Mouse (Mus musculus) lung, postnatal 0 days (tissue): ENCODE results near the gene Kyat1. TPM values are rescaled to one million over a fixed set of nuclear protein-coding genes. Genes with fewer than 3 reads are reported as not detected.

Experiments
- ATAC-seq: fragments of 200-750 bp; cut with Nextera tagmentation; 2 replicates; pipeline ENCODE4 v1.8.0; 2017; ENCODE audit warnings: moderate library complexity
- DNase-seq: peaks from one replicate; pipeline ENCODE4 v3.0.0-alpha.2; 2016; ENCODE audit warnings: low spot score
- H3K27ac ChIP-seq: fragments of 300-500 bp; sonication (generic); 2 replicates; pipeline ENCODE4 v1.5.1; 2014; ENCODE audit warnings: antibody characterized with exemption, mild to moderate bottlenecking, low read length, mixed read lengths
- H3K27me3 ChIP-seq: fragments of 300-500 bp; sonication (generic); replicated peaks from 2 replicates; pipeline ENCODE4 v1.6.1; 2014; ENCODE audit warnings: low read length, mixed read lengths; ENCODE audit not compliant: insufficient read depth
- H3K36me3 ChIP-seq: fragments of 300-500 bp; sonication (generic); 2 replicates; pipeline ENCODE4 v1.6.1; 2014; ENCODE audit warnings: low read length, mixed read lengths; ENCODE audit not compliant: insufficient read depth
- H3K4me1 ChIP-seq: fragments of 300-500 bp; sonication (generic); 2 replicates; pipeline ENCODE4 v1.6.1; 2014; ENCODE audit warnings: antibody characterized with exemption, low read depth, low read length, mixed read lengths; ENCODE audit not compliant: insufficient read depth
- H3K4me2 ChIP-seq: fragments of 300-500 bp; sonication (generic); replicated peaks from 2 replicates; pipeline ENCODE4 v1.6.1; 2014; ENCODE audit warnings: low read depth, mild to moderate bottlenecking, low read length, moderate library complexity, mixed read lengths
- H3K4me3 ChIP-seq: fragments of 300-500 bp; sonication (generic); 2 replicates; pipeline ENCODE4 v1.5.1; 2014; ENCODE audit warnings: low read depth, low read length
- H3K9ac ChIP-seq: fragments of 300-500 bp; sonication (generic); replicated peaks from 2 replicates; pipeline ENCODE4 v1.6.1; 2014; ENCODE audit warnings: low read depth, mild to moderate bottlenecking
- H3K9me3 ChIP-seq: fragments of 300-500 bp; sonication (generic); 2 replicates; pipeline ENCODE4 v1.6.1; 2016; ENCODE audit warnings: low read length, mixed read lengths
- CTCF ChIP-seq: IDR thresholded peaks from 2 replicates; pipeline ENCODE4 v1.5.1; 2016; ENCODE audit warnings: antibody characterized with exemption, mild to moderate bottlenecking
- EP300 ChIP-seq: IDR thresholded peaks from 2 replicates; pipeline ENCODE4 v1.6.1; 2016; ENCODE audit warnings: antibody characterized with exemption, mild to moderate bottlenecking, control low read depth
- WGBS: fragments of 180-500 bp; shearing (Covaris S2); extraction: QIAGEN DNeasy Blood & Tissue Kit; methylation state at CpG from one replicate; pipeline ENCODE4 v1.1.7; 2014; 5-methylcytosine and 5-hydroxymethylcytosine counted together
- polyA plus RNA-seq: library from polyadenylated mRNA; unstranded; fragments of >200 nt; fragmentation: Nextera tagmentation; extraction: Ambion mirVana; gene quantifications from 2 replicates; pipeline ENCODE4 v1.2.1, GENCODE M21; 2015

Kyat1 gene
- polyA plus RNA-seq, 1 experiment from 2014 or later, result 17.1 TPM

- DNase-seq, result no peak
- Histone ChIP-seq H3K4me3 (no peak overlapping the region), H3K27ac (no peak overlapping the region), H3K9me3 (no peaks in the 10 kb centered on the region), H3K4me2 (no peak overlapping the region), H3K4me1 (peaks cover 7% of the 10 kb centered on the region; the same call in 1 of the 2 replicates), H3K9ac (no peak overlapping the region), H3K27me3 (no peaks in the 10 kb centered on the region), H3K36me3 (peaks cover 9% of the 10 kb centered on the region; the same call in 1 of the 2 replicates)
- TF ChIP-seq CTCF (no peak), EP300 (no peak)
- ATAC-seq, result no peak
- WGBS, result 93% methylated on average over 3 of the region's 3 CpGs
Measured at GRCm38 (mm10) chr2:30249182-30249581, 43.5 kb upstream of the Kyat1 start.

- 73% methylated on average over 4 of the region's 4 CpGs for WGBS
Measured at GRCm38 (mm10) chr2:30247681-30248080, 42.0 kb upstream of the Kyat1 start.

GRCm38 (mm10) chr2:30247036-30247435 lies 41.4 kb upstream of the Kyat1 start:
- no peak for ATAC-seq
- WGBS, result 94% methylated on average over 5 of the region's 5 CpGs
- H3K9me3 ChIP-seq, result no peaks in the 10 kb centered on the region
- H3K4me2 ChIP-seq, result no peak overlapping the region
- peaks cover 13% of the 10 kb centered on the region; the same call in 1 of the 2 replicates for H3K4me1 ChIP-seq
- no peak overlapping the region for H3K4me3 ChIP-seq
- no peaks in the 10 kb centered on the region for H3K27me3 ChIP-seq
- no peak overlapping the region for H3K27ac ChIP-seq
- DNase-seq, result no peak
- TF ChIP-seq EP300 (no peak), CTCF (no peak)
- peaks cover 17% of the 10 kb centered on the region; the same call in 1 of the 2 replicates for H3K36me3 ChIP-seq
- H3K9ac ChIP-seq, result no peak overlapping the region

More at GRCm38 (mm10) chr2:30247681-30248080, 42.0 kb upstream of the Kyat1 start:
- no peak for DNase-seq
- no peak overlapping the region for H3K9ac ChIP-seq
- H3K9me3 ChIP-seq, result no peaks in the 10 kb centered on the region
- H3K36me3 ChIP-seq, result peaks cover 16% of the 10 kb centered on the region; the same call in 1 of the 2 replicates
- no peak for TF ChIP-seq CTCF
- no peak for TF ChIP-seq EP300
- peaks cover 13% of the 10 kb centered on the region; the same call in 1 of the 2 replicates for H3K4me1 ChIP-seq
- ATAC-seq, result no peak
- H3K4me3 ChIP-seq, result no peak overlapping the region
- no peaks in the 10 kb centered on the region for H3K27me3 ChIP-seq
- H3K4me2 ChIP-seq, result no peak overlapping the region
- no peak overlapping the region for H3K27ac ChIP-seq

GRCm38 (mm10) chr2:30244595-30245178 lies 39.0 kb upstream of the Kyat1 start:
- 47% methylated on average over 7 of the region's 7 CpGs for WGBS
- Histone ChIP-seq H3K9me3 (no peaks in the 10 kb centered on the region), H3K4me2 (no peak overlapping the region), H3K27me3 (no peaks in the 10 kb centered on the region), H3K4me1 (peaks cover 10% of the 10 kb centered on the region; the same call in 1 of the 2 replicates), H3K36me3 (peaks cover 30% of the 10 kb centered on the region; the same call in 1 of the 2 replicates), H3K27ac (0 out of 2 replicates have a peak overlapping the region, but pooled peaks have one; percentile 26), H3K4me3 (no peak overlapping the region), H3K9ac (no peak overlapping the region)
- no peak for ATAC-seq
- no peak for DNase-seq
- TF ChIP-seq EP300 (no peak), CTCF (no peak)

GRCm38 (mm10) chr2:30243391-30243790 lies 37.7 kb upstream of the Kyat1 start:
- WGBS, result 95% methylated on average over 4 of the region's 4 CpGs
- Histone ChIP-seq H3K4me3 (no peak overlapping the region), H3K4me2 (no peak overlapping the region), H3K27ac (peak overlapping the region; percentile 20; the same call in 1 of the 2 replicates), H3K27me3 (no peaks in the 10 kb centered on the region), H3K36me3 (peaks cover 30% of the 10 kb centered on the region; the same call in 1 of the 2 replicates), H3K9me3 (no peaks in the 10 kb centered on the region), H3K9ac (no peak overlapping the region), H3K4me1 (peaks cover 23% of the 10 kb centered on the region; the same call in 1 of the 2 replicates)
- no peak for TF ChIP-seq EP300
- no peak for TF ChIP-seq CTCF
- ATAC-seq (no peak), DNase-seq (no peak)

GRCm38 (mm10) chr2:30242509-30242908 lies 36.9 kb upstream of the Kyat1 start:
- H3K9ac ChIP-seq, result no peak overlapping the region
- TF ChIP-seq CTCF (no peak), EP300 (peak; percentile 94)
- peaks cover 25% of the 10 kb centered on the region; the same call in 1 of the 2 replicates for H3K36me3 ChIP-seq
- H3K27ac ChIP-seq, result peak overlapping the region; percentile 66
- H3K9me3 ChIP-seq, result no peaks in the 10 kb centered on the region
- no peak overlapping the region for H3K4me3 ChIP-seq
- no peak overlapping the region for H3K4me2 ChIP-seq
- H3K4me1 ChIP-seq, result peaks cover 23% of the 10 kb centered on the region; the same call in 1 of the 2 replicates
- DNase-seq (peak; percentile 83), ATAC-seq (peak; percentile 71)
- 31% methylated on average over 4 of the region's 4 CpGs for WGBS
- H3K27me3 ChIP-seq, result no peaks in the 10 kb centered on the region
